Mouse (Mus musculus): Measurements from ENCODE around the gene Gm20458. TPM values are rescaled to one million over a fixed set of nuclear protein-coding genes. Genes with fewer than 3 reads are reported as not detected.

The Gm20458 gene
- total and polyA plus RNA-seq, 2 experiments from 2014 or later: 6.9 to 15.0 TPM

GRCm38 (mm10) chr2:164441731-164442130, 19.0 kb upstream of the Gm20458 start:
- H3K4me2 ChIP-seq (ENCODE audit: low read depth, low read length, poor library complexity, severe bottlenecking): peak overlapping the region; percentile 81
- H3K36me3 ChIP-seq (ENCODE audit: insufficient read depth, low read length): no peaks in the 10 kb centered on the region
- no peak overlapping the region for H3K9ac ChIP-seq (replicated peaks; ENCODE audit: low read length, poor library complexity, severe bottlenecking)
- WGBS: 38% methylated on average over 7 of the region's 7 CpGs
- peaks cover 14% of the 10 kb centered on the region; the same call in 1 of the 2 replicates for H3K27me3 ChIP-seq (ENCODE audit: insufficient read depth, low read length)
- DNase-seq (ENCODE audit: low spot score): no peak
- no peak for ATAC-seq (ENCODE audit: low FRiP score)
- peaks cover 6% of the 10 kb centered on the region; the same call in 1 of the 2 replicates for H3K4me1 ChIP-seq (ENCODE audit: insufficient read depth, low read length)
- no peaks in the 10 kb centered on the region for H3K9me3 ChIP-seq (ENCODE audit: low read length)
- TF ChIP-seq CTCF (IDR thresholded peaks at IDR 0.05): no peak
- no peak overlapping the region for H3K4me3 ChIP-seq (ENCODE audit: low read depth, low read length)
- no peak overlapping the region for H3K27ac ChIP-seq (ENCODE audit: low read depth, low read length)

- peak overlapping the region; percentile 81 for H3K4me2 ChIP-seq (ENCODE audit: low read depth, low read length, poor library complexity, severe bottlenecking)
- WGBS: 3% methylated on average over 29 of the region's 29 CpGs
- no peaks in the 10 kb centered on the region for H3K9me3 ChIP-seq (ENCODE audit: low read length)
- H3K4me1 ChIP-seq (ENCODE audit: insufficient read depth, low read length): peaks cover 6% of the 10 kb centered on the region; the same call in 1 of the 2 replicates
- H3K36me3 ChIP-seq (ENCODE audit: insufficient read depth, low read length): no peaks in the 10 kb centered on the region
- ATAC-seq (ENCODE audit: low FRiP score): peak; percentile 16; the same call in 1 of the 2 replicates
- TF ChIP-seq CTCF (IDR thresholded peaks at IDR 0.05): no peak
- no peak overlapping the region; the same call in 1 of the 2 replicates for H3K27ac ChIP-seq (ENCODE audit: low read depth, low read length)
- peak overlapping the region; percentile 46 for H3K4me3 ChIP-seq (ENCODE audit: low read depth, low read length)
- H3K27me3 ChIP-seq (ENCODE audit: insufficient read depth, low read length): peaks cover 14% of the 10 kb centered on the region; the same call in 1 of the 2 replicates
- H3K9ac ChIP-seq (replicated peaks; ENCODE audit: low read length, poor library complexity, severe bottlenecking): peak overlapping the region; percentile 62
- DNase-seq (ENCODE audit: low spot score): no peak
Measured at GRCm38 (mm10) chr2:164442315-164443050, 18.3 kb upstream of the Gm20458 start.

GRCm38 (mm10) chr2:164443051-164443437, 17.7 kb upstream of the Gm20458 start:
- Histone ChIP-seq H3K27me3 (ENCODE audit: insufficient read depth, low read length) (peaks cover 14% of the 10 kb centered on the region; the same call in 1 of the 2 replicates), H3K9ac (replicated peaks; ENCODE audit: low read length, poor library complexity, severe bottlenecking) (peak overlapping the region; percentile 62), H3K4me2 (ENCODE audit: low read depth, low read length, poor library complexity, severe bottlenecking) (peak overlapping the region; percentile 81), H3K9me3 (ENCODE audit: low read length) (no peaks in the 10 kb centered on the region), H3K4me3 (ENCODE audit: low read depth, low read length) (peak overlapping the region; percentile 46), H3K27ac (ENCODE audit: low read depth, low read length) (no peak overlapping the region; the same call in 1 of the 2 replicates), H3K36me3 (ENCODE audit: insufficient read depth, low read length) (no peaks in the 10 kb centered on the region), H3K4me1 (ENCODE audit: insufficient read depth, low read length) (peaks cover 6% of the 10 kb centered on the region; the same call in 1 of the 2 replicates)
- TF ChIP-seq CTCF (IDR thresholded peaks at IDR 0.05): peak; percentile 44
- DNase-seq (ENCODE audit: low spot score): peak; percentile 76
- WGBS: 1% methylated on average over 26 of the region's 26 CpGs
- ATAC-seq (ENCODE audit: low FRiP score): peak; percentile 88

GRCm38 (mm10) chr2:164443460-164444000, 17.2 kb upstream of the Gm20458 start, which contains the start of gene Sdc4:
Gene Sdc4 (minus strand): TSS chr2:164443887.
- no peak for DNase-seq (ENCODE audit: low spot score)
- no peak for ATAC-seq (ENCODE audit: low FRiP score)
- no peak for TF ChIP-seq CTCF (IDR thresholded peaks at IDR 0.05)
- 8% methylated on average over 18 of the region's 18 CpGs for WGBS
- no peak within 1 kb of the TSS; the same call in 1 of the 2 replicates for H3K27ac ChIP-seq (ENCODE audit: low read depth, low read length)
- H3K9me3 ChIP-seq (ENCODE audit: low read length): no peaks in the 10 kb centered on the region
- H3K4me1 ChIP-seq (ENCODE audit: insufficient read depth, low read length): peaks cover 6% of the 10 kb centered on the region; the same call in 1 of the 2 replicates
- H3K9ac ChIP-seq (replicated peaks; ENCODE audit: low read length, poor library complexity, severe bottlenecking): peak within 1 kb of the TSS; percentile 62
- no peaks in the 10 kb centered on the region for H3K36me3 ChIP-seq (ENCODE audit: insufficient read depth, low read length)
- H3K27me3 ChIP-seq (ENCODE audit: insufficient read depth, low read length): peaks cover 14% of the 10 kb centered on the region; the same call in 1 of the 2 replicates
- peak within 1 kb of the TSS; percentile 81 for H3K4me2 ChIP-seq (ENCODE audit: low read depth, low read length, poor library complexity, severe bottlenecking)
- peak within 1 kb of the TSS; percentile 46 for H3K4me3 ChIP-seq (ENCODE audit: low read depth, low read length)

- Histone ChIP-seq H3K27me3 (ENCODE audit: insufficient read depth, low read length) (peaks cover 14% of the 10 kb centered on the region; the same call in 1 of the 2 replicates), H3K27ac (ENCODE audit: low read depth, low read length) (no peak overlapping the region)
Measured at GRCm38 (mm10) chr2:164444701-164445100, 16.1 kb upstream of the Gm20458 start.

More at GRCm38 (mm10) chr2:164444701-164445100, 16.1 kb upstream of the Gm20458 start:
- DNase-seq (ENCODE audit: low spot score) (no peak), ATAC-seq (ENCODE audit: low FRiP score) (no peak)
- Histone ChIP-seq H3K9ac (replicated peaks; ENCODE audit: low read length, poor library complexity, severe bottlenecking) (no peak overlapping the region), H3K36me3 (ENCODE audit: insufficient read depth, low read length) (no peaks in the 10 kb centered on the region), H3K4me2 (ENCODE audit: low read depth, low read length, poor library complexity, severe bottlenecking) (no peak overlapping the region), H3K9me3 (ENCODE audit: low read length) (no peaks in the 10 kb centered on the region), H3K4me3 (ENCODE audit: low read depth, low read length) (no peak overlapping the region), H3K4me1 (ENCODE audit: insufficient read depth, low read length) (peaks cover 6% of the 10 kb centered on the region; the same call in 1 of the 2 replicates)
- 88% methylated on average over 2 of the region's 2 CpGs for whole genome bisulfite sequencing
- no peak for TF ChIP-seq CTCF (IDR thresholded peaks at IDR 0.05)
